Mouse (Mus musculus) thymus, postnatal 4 days (tissue): Measurements from ENCODE around the gene Gm3893.
"Not testable (repeated sequence)": the region's sequence is repeated elsewhere in the genome, so short reads cannot be mapped to it uniquely, and the experiment has no call there.

Experiments
- DNase-seq: peaks from one replicate; pipeline ENCODE4 v3.0.0; 2021

Gm3893 gene

DNA sequence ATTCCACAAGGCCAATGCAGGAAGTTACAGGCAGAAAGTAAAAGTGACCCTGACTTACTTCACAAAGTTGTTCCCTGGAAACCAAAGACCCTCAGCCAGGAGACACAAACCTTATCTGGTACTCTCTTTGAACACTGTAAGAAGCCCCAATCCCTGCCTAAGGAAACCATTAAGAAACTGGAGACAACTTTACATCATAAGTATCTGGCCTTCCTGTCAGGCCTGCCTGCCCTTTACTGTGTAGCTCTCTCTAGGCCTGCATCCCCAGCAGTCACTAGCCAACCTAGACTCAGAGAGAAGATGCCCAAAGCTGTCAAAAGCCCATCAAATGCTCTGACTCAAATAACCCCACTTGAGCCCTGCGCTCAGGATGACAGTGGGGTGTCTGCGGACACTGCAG, at the start of gene Gm3893:
TSS of gene Gm3893 (plus strand) at position 301 of the 400 bp plus-strand sequence.
- DNase-seq, result not testable (repeated sequence)

DNA sequence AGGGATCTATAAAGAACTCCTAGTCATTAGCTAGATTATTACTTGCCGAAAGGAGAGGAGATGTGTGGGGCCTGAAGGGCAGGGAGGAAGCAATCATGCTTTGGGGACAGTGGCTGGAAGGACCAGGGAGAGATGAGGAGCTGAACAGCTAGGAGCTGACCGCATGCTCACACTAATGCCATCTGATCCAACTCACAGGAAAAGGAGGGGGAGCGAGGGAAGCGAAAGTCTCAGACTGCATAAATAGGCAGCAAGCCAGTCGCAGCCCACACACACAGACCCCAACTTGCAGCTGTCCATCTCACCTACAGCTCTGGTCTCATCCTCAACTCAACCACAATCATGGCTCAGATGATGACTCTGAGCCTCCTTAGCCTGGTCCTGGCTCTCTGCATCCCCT, 23.5 kb downstream of the Gm3893 start, which contains the start of gene Gm13304:
TSS of gene Gm13304 (plus strand) at position 301 of the 400 bp plus-strand sequence.
- not testable (repeated sequence) for DNase-seq
